Mouse (Mus musculus) forebrain, embryonic 11.5 days (tissue): ENCODE data around the gene Padi1. TPM values are rescaled to one million over a fixed set of nuclear protein-coding genes. Genes with fewer than 3 reads are reported as not detected.

Source experiments
- ATAC-seq: fragments of 200-750 bp; cut with Nextera tagmentation; replicated peaks from 2 replicates; pipeline ENCODE4 v1.8.0; 2017; ENCODE audit warnings: moderate TSS enrichment; ENCODE audit not compliant: low FRiP score
- DNase-seq: peaks from one replicate; pipeline ENCODE4 v3.0.0-alpha.2; 2017; ENCODE audit warnings: low spot score
- H3K27ac ChIP-seq: fragments of 300-500 bp; sonication (generic); 2 replicates; pipeline ENCODE4 v1.5.1; 2014; ENCODE audit warnings: low read depth, low read length
- H3K27me3 ChIP-seq: fragments of 300-500 bp; sonication (generic); 2 replicates; pipeline ENCODE4 v1.6.1; 2014; ENCODE audit warnings: mild to moderate bottlenecking, low read length, mixed read lengths; ENCODE audit not compliant: control insufficient read depth, insufficient read depth
- H3K36me3 ChIP-seq: fragments of 300-500 bp; sonication (generic); 2 replicates; pipeline ENCODE4 v1.6.1; 2014; ENCODE audit warnings: mild to moderate bottlenecking, low read length, moderate library complexity, mixed read lengths; ENCODE audit not compliant: control insufficient read depth, insufficient read depth
- H3K4me1 ChIP-seq: fragments of 300-500 bp; sonication (generic); replicated peaks from 2 replicates; pipeline ENCODE4 v1.6.1; 2014; ENCODE audit warnings: low read length, mixed read lengths; ENCODE audit not compliant: control insufficient read depth, insufficient read depth
- H3K4me2 ChIP-seq: fragments of 300-500 bp; sonication (generic); 2 replicates; pipeline ENCODE4 v1.6.1; 2014; ENCODE audit warnings: low read depth, mild to moderate bottlenecking, low read length, moderate library complexity, mixed read lengths; ENCODE audit not compliant: severe bottlenecking
- H3K4me3 ChIP-seq: fragments of 300-500 bp; sonication (generic); 2 replicates; pipeline ENCODE4 v1.5.1; 2014; ENCODE audit warnings: low read depth, low read length
- H3K9ac ChIP-seq: fragments of 300-500 bp; sonication (generic); 2 replicates; pipeline ENCODE4 v1.6.1; 2014; ENCODE audit warnings: low read length
- H3K9me3 ChIP-seq: fragments of 300-500 bp; sonication (generic); 2 replicates; pipeline ENCODE4 v1.6.1; 2016; ENCODE audit warnings: low read length, mixed read lengths; ENCODE audit not compliant: control insufficient read depth
- WGBS: fragments of 180-500 bp; shearing (Covaris S2); extraction: QIAGEN DNeasy Blood & Tissue Kit; methylation state at CpG from one replicate; pipeline ENCODE4 v1.1.7; 2014; 5-methylcytosine and 5-hydroxymethylcytosine counted together
- polyA plus RNA-seq: library from polyadenylated mRNA; unstranded; fragments of >200 nt; fragmentation: Nextera tagmentation; extraction: Ambion mirVana; gene quantifications from 2 replicates; pipeline ENCODE4 v1.2.1, GENCODE M21; 2014

The Padi1 gene
- polyA plus RNA-seq, 1 experiment from 2014 or later: not detected

- H3K4me1 ChIP-seq: peaks cover 2% of the 10 kb centered on the region; the same call in 1 of the 2 replicates
- H3K9ac ChIP-seq: no peak overlapping the region
- no peaks in the 10 kb centered on the region for H3K27me3 ChIP-seq
- H3K4me3 ChIP-seq: no peak overlapping the region
- H3K9me3 ChIP-seq: no peaks in the 10 kb centered on the region
- no peak overlapping the region for H3K4me2 ChIP-seq
- 19% methylated on average over 9 of the region's 9 CpGs for WGBS
- H3K36me3 ChIP-seq: no peaks in the 10 kb centered on the region
- no peak overlapping the region for H3K27ac ChIP-seq
- no peak for ATAC-seq
- DNase-seq: peak; percentile 82
Observed at GRCm38 (mm10) chr4:140763158-140763557, 82.4 kb downstream of the Padi1 start.

Other genes with a start within 250 kb of the Padi1 start
- 23.3 and 23.6 TPM in 2 replicates for gene Arhgef10l, start 179.8 kb downstream of the Padi1 start, polyA plus RNA-seq
- gene Rcc2, start 145.2 kb downstream of the Padi1 start, polyA plus RNA-seq: 91.6 and 100 TPM in 2 replicates
- 0.08 TPM in 1 of 2 replicates, not detected in the other for gene Padi6, start 103.1 kb downstream of the Padi1 start, polyA plus RNA-seq
- gene Padi4, start 71.5 kb downstream of the Padi1 start, polyA plus RNA-seq: 1.8 and 2.0 TPM in 2 replicates
- not detected in 2 replicates for gene Padi3, start 35.1 kb downstream of the Padi1 start, polyA plus RNA-seq
- 0.23 and 1.3 TPM in 2 replicates for gene Padi2, start 60.6 kb upstream of the Padi1 start, polyA plus RNA-seq
- 375 and 401 TPM in 2 replicates for gene Sdhb, start 115.4 kb upstream of the Padi1 start, polyA plus RNA-seq
- gene Atp13a2, start 141.1 kb upstream of the Padi1 start, polyA plus RNA-seq: 51.2 and 54.9 TPM in 2 replicates
- 263 and 298 TPM in 2 replicates for gene Mfap2, start 164.6 kb upstream of the Padi1 start, polyA plus RNA-seq
- 14.3 and 15.3 TPM in 2 replicates for gene Crocc, start 214.8 kb upstream of the Padi1 start, polyA plus RNA-seq
- 50.0 and 51.2 TPM in 2 replicates for gene Necap2, start 232.6 kb upstream of the Padi1 start, polyA plus RNA-seq
- not detected in 2 replicates for gene Spata21, start 242.6 kb upstream of the Padi1 start, polyA plus RNA-seq